Mouse (Mus musculus): ENCODE data around the gene Ganc. TPM values are rescaled to one million over a fixed set of nuclear protein-coding genes. Genes with fewer than 3 reads are reported as not detected.

Ganc gene
- polyA plus RNA-seq, 1 experiment from 2014 or later, result 10.1 TPM

DNA sequence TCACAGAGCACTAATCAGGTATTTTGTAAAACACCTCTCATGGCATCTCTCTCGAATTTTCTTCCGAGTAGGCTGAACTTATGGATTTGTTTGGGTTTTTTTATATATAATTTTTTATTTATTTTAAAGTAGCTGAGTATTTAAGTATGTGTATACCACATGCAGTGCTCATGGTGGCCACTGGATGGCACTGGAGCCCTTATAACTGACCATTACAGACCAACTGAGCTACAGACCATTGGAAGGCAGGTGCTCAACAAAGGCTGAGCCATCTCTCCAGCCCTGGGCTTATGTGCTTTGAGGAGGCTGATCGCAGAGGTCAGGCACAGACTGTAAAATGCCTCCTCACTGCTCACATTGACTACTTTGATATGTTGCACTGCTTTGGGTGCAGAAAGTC is 74.9 kb downstream of the Ganc start:
- Histone ChIP-seq H3K4me2 (replicated peaks) (no peak overlapping the region), H3K27ac (no peak overlapping the region), H3K27me3 (no peaks in the 10 kb centered on the region), H3K9ac (no peak overlapping the region), H3K4me3 (no peak overlapping the region), H3K4me1 (0 out of 2 replicates have a peak, but pooled peaks cover 3% of the 10 kb centered on the region), H3K9me3 (replicated peaks) (no peaks in the 10 kb centered on the region), H3K36me3 (no peaks in the 10 kb centered on the region)
- no peak for ATAC-seq (ENCODE audit: low FRiP score)
- 63% methylated on average over 3 of the region's 3 CpGs for WGBS

- WGBS, result 77% methylated on average over 8 of the region's 8 CpGs
- no peak for ATAC-seq (ENCODE audit: low FRiP score)
- H3K4me3 ChIP-seq, result no peak overlapping the region
- H3K9me3 ChIP-seq (replicated peaks), result no peaks in the 10 kb centered on the region
- H3K4me2 ChIP-seq (replicated peaks), result no peak overlapping the region
- no peaks in the 10 kb centered on the region for H3K36me3 ChIP-seq
- H3K4me1 ChIP-seq, result no peaks in the 10 kb centered on the region
- no peak overlapping the region for H3K27ac ChIP-seq
- no peak overlapping the region for H3K9ac ChIP-seq
- H3K27me3 ChIP-seq, result no peaks in the 10 kb centered on the region
Measured at GRCm38 (mm10) chr2:120481921-120482320, 78.2 kb downstream of the Ganc start.

GRCm38 (mm10) chr2:120482506-120483389 is 79.1 kb downstream of the Ganc start:
- Histone ChIP-seq H3K4me1 (no peaks in the 10 kb centered on the region), H3K4me2 (replicated peaks) (no peak overlapping the region), H3K4me3 (no peak overlapping the region), H3K27ac (no peak overlapping the region), H3K9ac (no peak overlapping the region), H3K27me3 (no peaks in the 10 kb centered on the region), H3K9me3 (replicated peaks) (no peaks in the 10 kb centered on the region), H3K36me3 (no peaks in the 10 kb centered on the region)
- 81% methylated on average over 8 of the region's 8 CpGs for WGBS
- ATAC-seq (ENCODE audit: low FRiP score), result no peak

DNA sequence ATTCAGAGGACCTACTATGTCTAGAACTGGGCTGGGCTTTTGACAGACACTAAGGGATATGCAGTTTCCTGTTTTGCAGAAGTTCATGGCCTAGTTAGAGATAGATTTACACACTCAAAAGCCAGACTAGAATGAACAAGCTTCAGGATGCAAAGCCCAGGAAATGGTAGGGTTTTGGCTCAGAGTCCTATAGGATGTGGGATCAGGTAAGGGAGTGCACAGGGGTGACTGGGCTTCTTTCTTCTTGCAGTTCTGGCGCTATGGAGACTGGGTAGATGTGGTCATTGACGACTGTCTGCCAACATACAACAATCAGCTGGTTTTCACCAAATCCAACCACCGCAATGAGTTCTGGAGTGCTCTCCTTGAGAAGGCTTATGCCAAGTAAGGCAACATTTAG is 80.5 kb downstream of the Ganc start:
- Histone ChIP-seq H3K27me3 (no peaks in the 10 kb centered on the region), H3K4me3 (no peak overlapping the region), H3K36me3 (no peaks in the 10 kb centered on the region), H3K9ac (no peak overlapping the region), H3K9me3 (replicated peaks) (no peaks in the 10 kb centered on the region), H3K27ac (no peak overlapping the region), H3K4me1 (no peaks in the 10 kb centered on the region), H3K4me2 (replicated peaks) (no peak overlapping the region)
- 77% methylated on average over 3 of the region's 3 CpGs for WGBS
- no peak for ATAC-seq (ENCODE audit: low FRiP score)

GRCm38 (mm10) chr2:120493254-120493653 is 89.6 kb downstream of the Ganc start:
- 64% methylated on average over 4 of the region's 4 CpGs for WGBS
- Histone ChIP-seq H3K36me3 (no peaks in the 10 kb centered on the region), H3K4me2 (replicated peaks) (no peak overlapping the region), H3K4me1 (no peaks in the 10 kb centered on the region), H3K27me3 (no peaks in the 10 kb centered on the region), H3K9me3 (replicated peaks) (no peaks in the 10 kb centered on the region), H3K4me3 (no peak overlapping the region), H3K27ac (no peak overlapping the region), H3K9ac (no peak overlapping the region)
- ATAC-seq (ENCODE audit: low FRiP score), result no peak

GRCm38 (mm10) chr2:120496511-120496910 is 92.8 kb downstream of the Ganc start:
- WGBS, result 82% methylated on average over 3 of the region's 3 CpGs
- Histone ChIP-seq H3K36me3 (no peaks in the 10 kb centered on the region), H3K27me3 (no peaks in the 10 kb centered on the region), H3K27ac (no peak overlapping the region), H3K9me3 (replicated peaks) (no peaks in the 10 kb centered on the region), H3K4me1 (peaks cover 4% of the 10 kb centered on the region; the same call in 1 of the 2 replicates), H3K4me3 (no peak overlapping the region), H3K4me2 (replicated peaks) (no peak overlapping the region), H3K9ac (no peak overlapping the region)
- no peak for ATAC-seq (ENCODE audit: low FRiP score)

- Histone ChIP-seq H3K4me3 (no peak overlapping the region), H3K36me3 (peaks cover 12% of the 10 kb centered on the region), H3K9ac (no peak overlapping the region), H3K27ac (no peak overlapping the region), H3K4me2 (replicated peaks) (no peak overlapping the region), H3K4me1 (peaks cover 12% of the 10 kb centered on the region; the same call in 1 of the 2 replicates), H3K9me3 (replicated peaks) (no peaks in the 10 kb centered on the region), H3K27me3 (no peaks in the 10 kb centered on the region)
- no peak for ATAC-seq (ENCODE audit: low FRiP score)
- 69% methylated on average over 6 of the region's 6 CpGs for WGBS
Measured at GRCm38 (mm10) chr2:120499971-120500471, 96.3 kb downstream of the Ganc start.

- Histone ChIP-seq H3K27ac (no peak overlapping the region), H3K4me1 (peaks cover 12% of the 10 kb centered on the region; the same call in 1 of the 2 replicates), H3K9ac (no peak overlapping the region; the same call in 1 of the 2 replicates), H3K9me3 (replicated peaks) (no peaks in the 10 kb centered on the region), H3K4me2 (replicated peaks) (no peak overlapping the region), H3K36me3 (peaks cover 20% of the 10 kb centered on the region), H3K4me3 (no peak overlapping the region), H3K27me3 (no peaks in the 10 kb centered on the region)
- ATAC-seq (ENCODE audit: low FRiP score), result no peak
- WGBS, result 34% methylated on average over 17 of the region's 17 CpGs
Measured at GRCm38 (mm10) chr2:120501136-120501918, 97.6 kb downstream of the Ganc start.

- Histone ChIP-seq H3K27ac (no peak overlapping the region), H3K4me1 (peaks cover 12% of the 10 kb centered on the region; the same call in 1 of the 2 replicates), H3K36me3 (peaks cover 23% of the 10 kb centered on the region), H3K4me2 (replicated peaks) (no peak overlapping the region), H3K9ac (no peak overlapping the region), H3K9me3 (replicated peaks) (no peaks in the 10 kb centered on the region), H3K4me3 (no peak overlapping the region), H3K27me3 (no peaks in the 10 kb centered on the region)
- 75% methylated on average over 13 of the region's 13 CpGs for WGBS
- no peak for ATAC-seq (ENCODE audit: low FRiP score)
Measured at GRCm38 (mm10) chr2:120501931-120502604, 98.4 kb downstream of the Ganc start.

DNA sequence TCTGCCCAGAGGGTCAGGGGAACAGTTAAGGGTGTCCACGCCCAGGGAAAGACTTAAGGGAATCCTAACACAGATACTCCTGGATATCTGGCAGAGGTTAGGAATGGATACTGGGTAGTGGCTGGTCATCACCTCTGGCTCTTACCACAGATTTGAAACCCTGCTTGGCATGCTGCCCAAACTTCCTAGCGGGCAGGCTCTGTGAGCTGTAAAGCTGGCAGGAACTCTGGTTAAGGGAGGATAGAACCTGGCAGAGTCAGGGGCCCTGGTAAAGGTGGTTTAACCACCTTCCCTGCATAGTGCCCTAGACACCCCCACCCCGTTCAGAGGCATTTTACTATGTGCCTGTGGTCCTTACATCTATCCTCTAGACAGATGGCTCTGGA is 98.9 kb downstream of the Ganc start:
- no peak overlapping the region for H3K27ac ChIP-seq
- 88% methylated on average over 3 of the region's 3 CpGs for WGBS
- peaks cover 12% of the 10 kb centered on the region; the same call in 1 of the 2 replicates for H3K4me1 ChIP-seq

GRCm38 (mm10) chr2:120503094-120503493 is 99.4 kb downstream of the Ganc start:
- H3K27me3 ChIP-seq, result no peaks in the 10 kb centered on the region
- H3K9ac ChIP-seq, result no peak overlapping the region
- no peak overlapping the region for H3K4me2 ChIP-seq (replicated peaks)
- peaks cover 12% of the 10 kb centered on the region; the same call in 1 of the 2 replicates for H3K4me1 ChIP-seq
- ATAC-seq (ENCODE audit: low FRiP score), result no peak
- no peak overlapping the region for H3K27ac ChIP-seq
- H3K4me3 ChIP-seq, result no peak overlapping the region
- WGBS, result 94% methylated on average over 6 of the region's 6 CpGs
- peaks cover 26% of the 10 kb centered on the region for H3K36me3 ChIP-seq
- no peaks in the 10 kb centered on the region for H3K9me3 ChIP-seq (replicated peaks)

More for the DNA sequence above, 98.9 kb downstream of the Ganc start:
- no peak overlapping the region for H3K4me3 ChIP-seq
- ATAC-seq (ENCODE audit: low FRiP score), result no peak
- H3K36me3 ChIP-seq, result peaks cover 23% of the 10 kb centered on the region
- H3K9me3 ChIP-seq (replicated peaks), result no peaks in the 10 kb centered on the region
- H3K27me3 ChIP-seq, result no peaks in the 10 kb centered on the region
- no peak overlapping the region for H3K4me2 ChIP-seq (replicated peaks)
- no peak overlapping the region for H3K9ac ChIP-seq

DNA sequence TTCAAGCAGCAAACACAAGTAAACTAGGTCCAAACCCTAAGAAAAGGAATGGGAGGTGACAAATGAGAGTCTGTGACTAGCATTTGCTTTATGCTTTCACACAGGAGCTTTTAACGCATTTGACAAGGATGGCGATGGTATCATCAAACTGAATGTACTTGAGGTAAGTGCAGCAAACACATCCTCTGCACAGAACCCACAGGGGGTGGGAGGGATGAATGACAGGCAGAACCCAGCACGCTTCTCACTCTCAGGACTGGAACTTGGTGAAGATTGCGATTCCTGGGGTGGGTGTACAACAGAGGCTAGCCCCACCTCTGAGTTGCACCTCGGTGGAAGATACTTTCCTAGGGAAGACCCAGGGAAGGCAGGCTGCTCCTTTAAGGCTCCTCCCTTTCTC is 100.3 kb downstream of the Ganc start:
- Histone ChIP-seq H3K27me3 (no peaks in the 10 kb centered on the region), H3K9me3 (replicated peaks) (no peaks in the 10 kb centered on the region), H3K27ac (no peak overlapping the region), H3K36me3 (peaks cover 35% of the 10 kb centered on the region), H3K4me3 (no peak overlapping the region), H3K9ac (no peak overlapping the region), H3K4me2 (replicated peaks) (no peak overlapping the region), H3K4me1 (peaks cover 12% of the 10 kb centered on the region; the same call in 1 of the 2 replicates)
- 88% methylated on average over 5 of the region's 5 CpGs for WGBS
- no peak for ATAC-seq (ENCODE audit: low FRiP score)

Measured in hindbrain, embryonic 12.5 days (tissue).